ENCODE assay signal across 17 mouse cellular contexts in genomic region chr19:46547565-46547964, GRCm38 (mm10). TPM values are rescaled to one million over a fixed set of nuclear protein-coding genes. Genes with fewer than 3 reads are reported as not detected.
DNase-seq lines count a peak whose midpoint lies in the region; ATAC-seq lines count a peak whose summit lies in the region.
"Had no signal": no experiment of that assay in that cellular context is flagged by ENCODE, and none has a peak within 500 bp of the region (broad histone marks: within the 10 kb centered on the region; RNA-seq: fewer than 3 reads in every experiment).

No protein-coding gene starts in this region.

- no peak for DNase-seq in heart, postnatal 10 days
- peak; percentile 79 for DNase-seq in midbrain, embryonic 11.5 days (ENCODE audit: low spot score, missing footprints)
- DNase-seq in midbrain, embryonic 10.5 days (ENCODE audit: low spot score), result no peak
- DNase-seq in hindbrain, embryonic 14.5 days (ENCODE audit: low spot score), result no peak
- no peak for DNase-seq in left cerebral cortex, postnatal 4 days
- DNase-seq in cerebellum, adult 9-10 months, result no peak
- DNase-seq: adrenal gland, postnatal 14 days; cerebellum, postnatal 36 days; gastrocnemius, postnatal 14 days; kidney, postnatal 36 days; layer of hippocampus, postnatal 36 days; retina, postnatal 1 day; thymus, postnatal 36 days had no signal

- 0 out of 2 replicates have a peak, but pooled peaks have one; percentile 37 for ATAC-seq in heart, embryonic 16.5 days (replicated peaks; ENCODE audit: extremely low read depth, insufficient read depth, low FRiP score)
- ATAC-seq in midbrain, embryonic 11.5 days (ENCODE audit: low FRiP score), result no peak
- ATAC-seq in hindbrain, embryonic 14.5 days (ENCODE audit: low FRiP score), result no peak
- no peak for ATAC-seq in neural tube, embryonic 15.5 days (ENCODE audit: low FRiP score)

- peaks cover 13% of the 10 kb centered on the region for H3K36me3 ChIP-seq in heart, embryonic 16.5 days (ENCODE audit: control insufficient read depth, insufficient read depth)
- H3K36me3 ChIP-seq in midbrain, embryonic 11.5 days (ENCODE audit: control insufficient read depth, insufficient read depth, low read length), result peaks cover 19% of the 10 kb centered on the region
- H3K36me3 ChIP-seq in midbrain, embryonic 10.5 days, result peaks cover 75% of the 10 kb centered on the region
- H3K36me3 ChIP-seq in hindbrain, embryonic 14.5 days (replicated peaks; ENCODE audit: control insufficient read depth, insufficient read depth), result peaks cover 49% of the 10 kb centered on the region
- peaks cover 48% of the 10 kb centered on the region for H3K36me3 ChIP-seq in neural tube, embryonic 15.5 days

- WGBS in heart, embryonic 16.5 days, result 63% methylated on average over 6 of the region's 6 CpGs
- WGBS in midbrain, embryonic 11.5 days, result 90% methylated on average over 6 of the region's 6 CpGs
- WGBS in midbrain, embryonic 10.5 days, result 81% methylated on average over 6 of the region's 6 CpGs
- 63% methylated on average over 6 of the region's 6 CpGs for WGBS in hindbrain, embryonic 14.5 days
- 56% methylated on average over 6 of the region's 6 CpGs for WGBS in neural tube, embryonic 15.5 days

- no peak overlapping the region for H3K4me2 ChIP-seq in heart, embryonic 16.5 days (ENCODE audit: low read depth, low read length)
- H3K4me2 ChIP-seq in midbrain, embryonic 11.5 days, result no peak overlapping the region
- H3K4me2 ChIP-seq in hindbrain, embryonic 14.5 days (replicated peaks), result no peak overlapping the region
- H3K4me2 ChIP-seq in neural tube, embryonic 15.5 days, result no peak overlapping the region
- H3K4me2 ChIP-seq: embryonic facial prominence, embryonic 12.5 days had no signal

- no peaks in the 10 kb centered on the region for H3K9me3 ChIP-seq in heart, embryonic 16.5 days (replicated peaks; ENCODE audit: control insufficient read depth, low read length)
- no peaks in the 10 kb centered on the region for H3K9me3 ChIP-seq in midbrain, embryonic 11.5 days (ENCODE audit: control insufficient read depth, low read length)
- no peaks in the 10 kb centered on the region for H3K9me3 ChIP-seq in midbrain, embryonic 10.5 days (replicated peaks)
- H3K9me3 ChIP-seq in hindbrain, embryonic 14.5 days (ENCODE audit: control insufficient read depth, low read length), result no peaks in the 10 kb centered on the region
- no peaks in the 10 kb centered on the region for H3K9me3 ChIP-seq in neural tube, embryonic 15.5 days (replicated peaks)
- H3K9me3 ChIP-seq: embryonic facial prominence, embryonic 12.5 days; megakaryocyte, embryonic 14.5 days had no signal

- H3K27me3 ChIP-seq in heart, embryonic 16.5 days (ENCODE audit: control insufficient read depth, insufficient read depth, low read length), result no peaks in the 10 kb centered on the region
- no peaks in the 10 kb centered on the region for H3K27me3 ChIP-seq in midbrain, embryonic 11.5 days (ENCODE audit: control insufficient read depth, insufficient read depth, low read length)
- H3K27me3 ChIP-seq in midbrain, embryonic 10.5 days (ENCODE audit: low read depth, poor library complexity, severe bottlenecking), result no peaks in the 10 kb centered on the region
- no peaks in the 10 kb centered on the region for H3K27me3 ChIP-seq in hindbrain, embryonic 14.5 days (ENCODE audit: control insufficient read depth, insufficient read depth, low read length)
- no peaks in the 10 kb centered on the region for H3K27me3 ChIP-seq in neural tube, embryonic 15.5 days (replicated peaks)
- H3K27me3 ChIP-seq: embryonic facial prominence, embryonic 12.5 days; megakaryocyte, embryonic 14.5 days had no signal

- no peaks in the 10 kb centered on the region for H3K4me1 ChIP-seq in heart, embryonic 16.5 days (ENCODE audit: control insufficient read depth, insufficient read depth, low read length)
- H3K4me1 ChIP-seq in midbrain, embryonic 11.5 days (ENCODE audit: control insufficient read depth, insufficient read depth, low read length), result no peaks in the 10 kb centered on the region
- 0 out of 2 replicates have a peak, but pooled peaks cover 3% of the 10 kb centered on the region for H3K4me1 ChIP-seq in midbrain, embryonic 10.5 days
- no peaks in the 10 kb centered on the region for H3K4me1 ChIP-seq in hindbrain, embryonic 14.5 days (replicated peaks; ENCODE audit: control insufficient read depth, insufficient read depth, low read length)
- H3K4me1 ChIP-seq in neural tube, embryonic 15.5 days, result peaks cover 5% of the 10 kb centered on the region; the same call in 1 of the 2 replicates
- H3K4me1 ChIP-seq: embryonic facial prominence, embryonic 12.5 days had no signal

- H3K4me3 ChIP-seq in heart, embryonic 16.5 days (ENCODE audit: low read length), result no peak overlapping the region
- H3K4me3 ChIP-seq in midbrain, embryonic 11.5 days (ENCODE audit: low read depth, low read length), result no peak overlapping the region
- H3K4me3 ChIP-seq in midbrain, embryonic 10.5 days, result no peak overlapping the region
- no peak overlapping the region for H3K4me3 ChIP-seq in hindbrain, embryonic 14.5 days (replicated peaks; ENCODE audit: low read length)
- H3K4me3 ChIP-seq in neural tube, embryonic 15.5 days (replicated peaks), result no peak overlapping the region
- H3K4me3 ChIP-seq: embryonic facial prominence, embryonic 12.5 days; megakaryocyte, embryonic 14.5 days had no signal

- intact Hi-C loops in heart, postnatal 10 days (cut with DNase I), result no loop called here
- intact Hi-C loops in left cerebral cortex, postnatal 4 days (cut with DNase I), result no loop called here

- peak overlapping the region; percentile 28; the same call in 1 of the 2 replicates for H3K27ac ChIP-seq in heart, embryonic 16.5 days (ENCODE audit: low read length)
- H3K27ac ChIP-seq in midbrain, embryonic 11.5 days (ENCODE audit: low read depth, low read length), result no peak overlapping the region
- H3K27ac ChIP-seq in midbrain, embryonic 10.5 days (replicated peaks), result no peak overlapping the region
- peak overlapping the region; percentile 69; the same call in 1 of the 2 replicates for H3K27ac ChIP-seq in hindbrain, embryonic 14.5 days
- H3K27ac ChIP-seq in neural tube, embryonic 15.5 days (replicated peaks), result peak overlapping the region; percentile 52
- H3K27ac ChIP-seq: embryonic facial prominence, embryonic 12.5 days had no signal

- no peak overlapping the region for H3K9ac ChIP-seq in heart, embryonic 16.5 days (ENCODE audit: low read length)
- H3K9ac ChIP-seq in midbrain, embryonic 11.5 days (ENCODE audit: low read length), result no peak overlapping the region
- H3K9ac ChIP-seq in hindbrain, embryonic 14.5 days, result no peak overlapping the region
- no peak overlapping the region for H3K9ac ChIP-seq in neural tube, embryonic 15.5 days (replicated peaks)
- H3K9ac ChIP-seq: embryonic facial prominence, embryonic 12.5 days had no signal

RNA-seq across cellular contexts. Expression of gene Arl3, which starts 25.4 kb away (rescaled TPM):
- 95.6 and 101 TPM in 2 replicates for polyA plus RNA-seq in heart, embryonic 16.5 days (2015; fragmentation: Nextera tagmentation; extraction: Ambion mirVana)
- total RNA-seq in heart, postnatal 10 days (2021), result 10 to 100 TPM; 32.8 to 33.6 TPM
- polyA plus RNA-seq in midbrain, embryonic 11.5 days (2014; fragmentation: Nextera tagmentation; extraction: Ambion mirVana), result 155 and 160 TPM in 2 replicates
- polyA plus RNA-seq in midbrain, embryonic 10.5 days (2016; fragmentation: Nextera tagmentation; extraction: Ambion mirVana), result 207 and 216 TPM in 2 replicates
- 130 and 141 TPM in 2 replicates for polyA plus RNA-seq in hindbrain, embryonic 14.5 days (2014; fragmentation: Nextera tagmentation; extraction: Ambion mirVana)
- polyA plus RNA-seq in neural tube, embryonic 15.5 days (2015; fragmentation: Nextera tagmentation; extraction: Ambion mirVana), result 190 and 208 TPM in 2 replicates
- 100 to 1,000 TPM; 102 to 107 TPM for total RNA-seq in left cerebral cortex, postnatal 4 days (2021)

RNA-seq across cellular contexts. Expression of gene Sfxn2, which starts 25.6 kb away (rescaled TPM):
- polyA plus RNA-seq in heart, embryonic 16.5 days (2015; fragmentation: Nextera tagmentation; extraction: Ambion mirVana), result 10.0 and 11.4 TPM in 2 replicates
- total RNA-seq in heart, postnatal 10 days (2021), result 1 to 10 TPM; 3.0 to 3.8 TPM
- 12.1 and 12.7 TPM in 2 replicates for polyA plus RNA-seq in midbrain, embryonic 11.5 days (2014; fragmentation: Nextera tagmentation; extraction: Ambion mirVana)
- polyA plus RNA-seq in midbrain, embryonic 10.5 days (2016; fragmentation: Nextera tagmentation; extraction: Ambion mirVana), result 17.0 and 18.1 TPM in 2 replicates
- polyA plus RNA-seq in hindbrain, embryonic 14.5 days (2014; fragmentation: Nextera tagmentation; extraction: Ambion mirVana), result 7.2 and 8.4 TPM in 2 replicates
- 11.0 and 11.7 TPM in 2 replicates for polyA plus RNA-seq in neural tube, embryonic 15.5 days (2015; fragmentation: Nextera tagmentation; extraction: Ambion mirVana)
- total RNA-seq in left cerebral cortex, postnatal 4 days (2021), result 10 to 100 TPM; 12.6 to 13.7 TPM

RNA-seq across cellular contexts. Expression of gene Trim8, which starts 46.1 kb away (rescaled TPM):
- polyA plus RNA-seq in heart, embryonic 16.5 days (2015; fragmentation: Nextera tagmentation; extraction: Ambion mirVana), result 17.0 and 19.4 TPM in 2 replicates
- total RNA-seq in heart, postnatal 10 days (2021), result 10 to 100 TPM; 49.9 to 50.6 TPM
- polyA plus RNA-seq in midbrain, embryonic 11.5 days (2014; fragmentation: Nextera tagmentation; extraction: Ambion mirVana), result 28.6 and 31.7 TPM in 2 replicates
- polyA plus RNA-seq in midbrain, embryonic 10.5 days (2016; fragmentation: Nextera tagmentation; extraction: Ambion mirVana), result 24.6 and 27.8 TPM in 2 replicates
- polyA plus RNA-seq in hindbrain, embryonic 14.5 days (2014; fragmentation: Nextera tagmentation; extraction: Ambion mirVana), result 37.5 and 39.4 TPM in 2 replicates
- 23.5 and 25.5 TPM in 2 replicates for polyA plus RNA-seq in neural tube, embryonic 15.5 days (2015; fragmentation: Nextera tagmentation; extraction: Ambion mirVana)
- total RNA-seq in left cerebral cortex, postnatal 4 days (2021), result 100 to 1,000 TPM; 113 to 119 TPM

RNA-seq across cellular contexts. Expression of gene Wbp1l, which starts 51.3 kb away (rescaled TPM):
- polyA plus RNA-seq in heart, embryonic 16.5 days (2015; fragmentation: Nextera tagmentation; extraction: Ambion mirVana), result 60.5 and 63.3 TPM in 2 replicates
- 10 to 100 TPM; 65.0 to 75.0 TPM for total RNA-seq in heart, postnatal 10 days (2021)
- polyA plus RNA-seq in midbrain, embryonic 11.5 days (2014; fragmentation: Nextera tagmentation; extraction: Ambion mirVana), result 29.0 and 30.3 TPM in 2 replicates
- 45.7 and 51.8 TPM in 2 replicates for polyA plus RNA-seq in midbrain, embryonic 10.5 days (2016; fragmentation: Nextera tagmentation; extraction: Ambion mirVana)
- 29.9 and 31.7 TPM in 2 replicates for polyA plus RNA-seq in hindbrain, embryonic 14.5 days (2014; fragmentation: Nextera tagmentation; extraction: Ambion mirVana)
- polyA plus RNA-seq in neural tube, embryonic 15.5 days (2015; fragmentation: Nextera tagmentation; extraction: Ambion mirVana), result 34.1 and 34.5 TPM in 2 replicates
- total RNA-seq in left cerebral cortex, postnatal 4 days (2021), result 10 to 100 TPM; 43.1 to 45.3 TPM

Comparison
In these comparisons a context has a peak if more than half of its experiments do, and no peak if none do; other contexts are left out.
1. H3K27ac ChIP-seq: peak in heart, embryonic 16.5 days (single experiment), hindbrain, embryonic 14.5 days (single experiment) and neural tube, embryonic 15.5 days (single experiment); none in midbrain, embryonic 11.5 days (single experiment) and midbrain, embryonic 10.5 days (single experiment).